Mouse (Mus musculus) E14TG2a.4 (cell line): ENCODE measurements around the gene Ubxn10.

Source experiments
- CTCF ChIP-seq: conservative IDR thresholded peaks from 2 replicates; pipeline ENCODE4 v1.5.1; 2014; ENCODE audit warnings: low read length
- NANOG ChIP-seq: IDR thresholded peaks from 2 replicates; pipeline ENCODE4 v1.6.1; 2014; ENCODE audit warnings: borderline replicate concordance, low read length, mixed read lengths
- POU5F1 ChIP-seq: IDR thresholded peaks from 2 replicates; pipeline ENCODE4 v1.6.1; 2014; ENCODE audit warnings: low read length, borderline replicate concordance

DNA sequence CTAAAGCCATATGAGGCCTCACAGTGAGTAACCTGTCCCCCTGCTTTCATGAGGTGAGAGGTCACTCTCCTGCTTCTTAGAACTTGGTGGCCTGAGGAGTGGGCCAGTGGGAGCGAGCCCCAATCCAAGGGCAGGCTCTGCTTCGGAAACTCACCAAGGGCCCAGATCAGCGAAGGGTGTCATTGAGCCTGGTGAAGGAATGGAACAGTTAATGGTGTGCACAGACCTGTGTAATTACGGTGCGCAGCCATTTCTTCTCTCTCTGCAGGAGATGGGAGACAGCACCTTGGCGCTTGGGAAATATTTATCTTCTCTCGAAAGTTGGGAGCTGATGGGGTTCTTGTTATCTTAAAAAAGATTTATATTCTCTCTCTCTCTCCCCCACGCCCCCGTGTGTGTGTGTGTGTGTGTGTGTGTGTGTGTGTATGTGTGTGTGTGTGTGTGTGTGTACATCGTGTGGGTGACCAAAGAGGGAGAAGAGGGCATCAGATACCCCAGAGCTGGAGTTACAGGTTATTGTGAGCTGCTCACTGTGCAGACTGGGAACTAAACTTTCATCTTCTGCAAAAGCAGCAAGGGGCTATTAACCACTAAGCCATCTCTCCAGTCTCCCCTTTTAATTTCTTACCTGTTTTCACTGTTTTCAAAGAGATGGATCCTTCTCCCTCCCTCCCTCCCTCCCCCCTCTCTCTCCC, 39.7 kb downstream of the Ubxn10 start:
- TF ChIP-seq CTCF, result no peak
- TF ChIP-seq POU5F1, result no peak
- TF ChIP-seq NANOG, result no peak
